Mouse (Mus musculus) thymus, adult 2 months (tissue): ENCODE measurements around the gene Morf4l1.

Source experiments
- CTCF ChIP-seq: fragments of 200-500 bp; IDR thresholded peaks from 2 replicates; pipeline ENCODE4 v1.5.1; 2012; ENCODE audit warnings: mild to moderate bottlenecking, control low read depth, low read length, moderate library complexity, borderline replicate concordance; ENCODE audit not compliant: control insufficient read depth, poor library complexity, insufficient read depth; ENCODE audit errors: extremely low read depth
- POLR2A ChIP-seq: fragments of 200-500 bp; IDR thresholded peaks from 2 replicates; pipeline ENCODE4 v1.6.1; 2012; ENCODE audit warnings: mild to moderate bottlenecking, low read length, control low read depth, moderate library complexity; ENCODE audit not compliant: control insufficient read depth, poor library complexity, insufficient read depth; ENCODE audit errors: extremely low read depth

DNA sequence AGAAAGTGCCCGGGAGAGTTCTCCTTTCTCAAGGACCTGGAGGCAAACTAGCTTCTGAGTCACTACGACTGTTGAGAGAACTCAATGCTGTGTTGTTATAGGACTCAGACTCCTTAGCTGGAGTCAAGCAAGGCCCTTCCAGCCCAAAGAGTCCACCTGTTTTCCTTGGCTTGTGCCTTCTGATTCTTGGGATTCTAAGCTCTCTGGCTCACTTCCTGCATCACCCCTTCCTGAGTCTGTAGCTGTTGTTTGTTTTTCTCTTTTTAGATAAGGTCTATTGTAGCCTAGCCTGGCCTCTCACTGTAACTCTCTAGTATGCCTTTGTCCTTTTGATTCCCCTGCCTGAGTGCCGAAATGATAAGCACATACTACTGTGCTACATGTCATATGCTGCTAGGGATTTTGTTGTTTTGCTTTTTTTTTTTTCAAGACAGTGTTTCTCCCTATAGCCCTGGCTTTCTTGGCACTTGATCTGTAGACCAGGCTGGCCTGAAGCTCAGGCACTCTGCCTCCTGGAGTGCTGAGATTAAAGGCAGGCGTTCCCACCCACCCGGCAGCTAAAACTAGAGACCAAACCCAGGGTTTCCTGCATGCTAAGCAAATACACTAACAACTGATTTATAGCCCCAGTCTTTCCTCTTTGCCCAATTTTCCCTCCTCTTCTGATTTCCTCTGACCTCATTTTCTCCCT, 66.5 kb downstream of the Morf4l1 start:
- TF ChIP-seq POLR2A: no peak
- TF ChIP-seq CTCF: no peak
